Mouse (Mus musculus): ENCODE data around the gene Tlr3. TPM values are rescaled to one million over a fixed set of nuclear protein-coding genes. Genes with fewer than 3 reads are reported as not detected.

Gene Tlr3
- polyA plus RNA-seq, 1 experiment from 2014 or later = 3.2 TPM

Other genes with a start within 250 kb of the Tlr3 start
- 0.13 and 0.21 TPM in 2 replicates for gene F11, start 149.0 kb downstream of the Tlr3 start, polyA plus RNA-seq (2015; fragmentation: Nextera tagmentation; extraction: Ambion mirVana)
- 0.05 and 0.10 TPM in 2 replicates for gene Klkb1, start 116.2 kb downstream of the Tlr3 start, polyA plus RNA-seq (2015; fragmentation: Nextera tagmentation; extraction: Ambion mirVana)
- 0.32 and 0.42 TPM in 2 replicates for gene Gm45753, start 102.6 kb downstream of the Tlr3 start, polyA plus RNA-seq (2015; fragmentation: Nextera tagmentation; extraction: Ambion mirVana)
- gene Cyp4v3, start 77.9 kb downstream of the Tlr3 start, polyA plus RNA-seq (2015; fragmentation: Nextera tagmentation; extraction: Ambion mirVana) = 1.6 and 2.1 TPM in 2 replicates
- gene Fam149a, start 28.8 kb downstream of the Tlr3 start, polyA plus RNA-seq (2015; fragmentation: Nextera tagmentation; extraction: Ambion mirVana) = 47.0 and 48.4 TPM in 2 replicates
- 42.9 and 43.2 TPM in 2 replicates for gene Sorbs2, start 96.7 kb upstream of the Tlr3 start, polyA plus RNA-seq (2015; fragmentation: Nextera tagmentation; extraction: Ambion mirVana)